Mouse (Mus musculus) kidney, embryonic 16.5 days (tissue): ENCODE data around the gene Bicra. TPM values are rescaled to one million over a fixed set of nuclear protein-coding genes. Genes with fewer than 3 reads are reported as not detected.

ENCODE experiments used
- ATAC-seq: fragments of 200-750 bp; cut with Nextera tagmentation; 2 replicates; pipeline ENCODE4 v1.8.0; 2017; ENCODE audit warnings: moderate TSS enrichment; ENCODE audit not compliant: low FRiP score, low TSS enrichment
- H3K27ac ChIP-seq: fragments of 300-500 bp; sonication (generic); 2 replicates; pipeline ENCODE4 v1.5.1; 2014; ENCODE audit warnings: low read length
- H3K27me3 ChIP-seq: fragments of 300-500 bp; sonication (generic); 2 replicates; pipeline ENCODE4 v1.6.1; 2014; ENCODE audit warnings: low read length, control low read depth, mixed read lengths; ENCODE audit not compliant: insufficient read depth
- H3K36me3 ChIP-seq: fragments of 300-500 bp; sonication (generic); 2 replicates; pipeline ENCODE4 v1.6.1; 2014; ENCODE audit warnings: low read length, control low read depth, mixed read lengths; ENCODE audit not compliant: insufficient read depth
- H3K4me1 ChIP-seq: fragments of 300-500 bp; sonication (generic); 2 replicates; pipeline ENCODE4 v1.6.1; 2014; ENCODE audit warnings: low read length, control low read depth, mixed read lengths; ENCODE audit not compliant: insufficient read depth
- H3K4me2 ChIP-seq: fragments of 300-500 bp; sonication (generic); replicated peaks from 2 replicates; pipeline ENCODE4 v1.6.1; 2014; ENCODE audit warnings: low read depth, low read length
- H3K4me3 ChIP-seq: fragments of 300-500 bp; sonication (generic); 2 replicates; pipeline ENCODE4 v1.5.1; 2014; ENCODE audit warnings: mild to moderate bottlenecking, low read length
- H3K9ac ChIP-seq: fragments of 300-500 bp; sonication (generic); replicated peaks from 2 replicates; pipeline ENCODE4 v1.6.1; 2014; ENCODE audit warnings: low read length
- H3K9me3 ChIP-seq: fragments of 300-500 bp; sonication (generic); 2 replicates; pipeline ENCODE4 v1.6.1; 2016; ENCODE audit warnings: low read length, control low read depth
- WGBS: fragments of 180-500 bp; shearing (Covaris S2); extraction: QIAGEN DNeasy Blood & Tissue Kit; methylation state at CpG from one replicate; pipeline ENCODE4 v1.1.7; 2014; 5-methylcytosine and 5-hydroxymethylcytosine counted together
- polyA plus RNA-seq: library from polyadenylated mRNA; unstranded; fragments of >200 nt; fragmentation: Nextera tagmentation; extraction: Ambion mirVana; gene quantifications from 2 replicates; pipeline ENCODE4 v1.2.1, GENCODE M21; 2015

The Bicra gene
- polyA plus RNA-seq, 1 experiment from 2014 or later: 7.1 TPM

GRCm38 (mm10) chr7:16009636-16010035 is 38.1 kb downstream of the Bicra start:
- Histone ChIP-seq H3K27me3 (no peaks in the 10 kb centered on the region), H3K4me3 (no peak overlapping the region), H3K9me3 (no peaks in the 10 kb centered on the region), H3K4me1 (peaks cover 13% of the 10 kb centered on the region), H3K4me2 (no peak overlapping the region), H3K27ac (no peak overlapping the region), H3K9ac (no peak overlapping the region), H3K36me3 (no peaks in the 10 kb centered on the region)
- ATAC-seq: no peak
- 91% methylated on average over 7 of the region's 7 CpGs for WGBS

GRCm38 (mm10) chr7:16005020-16005419 is 42.7 kb downstream of the Bicra start:
- WGBS: 79% methylated on average over 3 of the region's 3 CpGs
- H3K9ac ChIP-seq: no peak overlapping the region
- no peaks in the 10 kb centered on the region for H3K4me1 ChIP-seq
- H3K4me3 ChIP-seq: no peak overlapping the region
- no peaks in the 10 kb centered on the region for H3K27me3 ChIP-seq
- H3K9me3 ChIP-seq: no peaks in the 10 kb centered on the region
- no peak overlapping the region for H3K27ac ChIP-seq
- ATAC-seq: peak; percentile 68; the same call in 1 of the 2 replicates
- H3K36me3 ChIP-seq: no peaks in the 10 kb centered on the region
- no peak overlapping the region for H3K4me2 ChIP-seq

DNA sequence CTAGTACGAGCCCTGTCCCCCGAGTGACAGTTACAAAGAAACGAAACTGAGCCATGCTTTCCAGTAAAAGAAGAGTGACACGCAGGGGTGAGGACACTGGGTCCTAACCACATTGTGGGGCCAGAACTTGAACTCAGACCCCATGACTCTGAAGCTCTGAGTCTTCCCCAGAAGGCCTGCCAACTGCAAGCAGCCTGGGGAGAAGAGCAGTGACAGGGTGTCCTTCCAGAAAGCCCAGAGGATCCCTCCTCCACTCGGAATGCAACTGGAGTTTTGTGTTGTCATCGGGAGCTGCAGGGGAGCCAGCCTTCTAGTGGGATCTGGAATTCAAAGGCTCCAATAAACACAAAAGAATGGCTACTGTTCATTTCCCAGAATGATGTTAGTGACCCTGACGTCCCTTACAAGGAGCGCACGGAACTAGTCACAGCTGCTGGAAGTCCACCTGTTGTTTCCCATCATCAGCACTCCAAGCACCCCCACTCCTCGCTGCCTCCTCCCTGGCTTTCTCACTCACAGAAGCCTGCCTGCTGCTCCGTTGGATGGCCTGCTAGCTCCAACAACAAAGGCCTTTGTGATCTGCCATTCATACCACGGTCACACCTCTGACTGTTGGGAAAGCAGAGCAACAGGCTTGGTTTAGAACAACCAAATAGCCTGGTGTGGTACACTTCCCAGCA is 43.4 kb downstream of the Bicra start:
- no peak overlapping the region for H3K27ac ChIP-seq
- ATAC-seq: no peak

GRCm38 (mm10) chr7:16003032-16003431 is 44.7 kb downstream of the Bicra start:
- Histone ChIP-seq H3K27ac (no peak overlapping the region), H3K4me3 (no peak overlapping the region), H3K36me3 (peaks cover 6% of the 10 kb centered on the region; the same call in 1 of the 2 replicates), H3K4me1 (no peaks in the 10 kb centered on the region), H3K9me3 (no peaks in the 10 kb centered on the region), H3K4me2 (no peak overlapping the region), H3K9ac (no peak overlapping the region), H3K27me3 (no peaks in the 10 kb centered on the region)
- no peak for ATAC-seq
- 82% methylated on average over 4 of the region's 4 CpGs for WGBS

More for the DNA sequence above, 43.4 kb downstream of the Bicra start:
- Histone ChIP-seq H3K4me2 (no peak overlapping the region), H3K27me3 (no peaks in the 10 kb centered on the region), H3K9ac (no peak overlapping the region), H3K9me3 (no peaks in the 10 kb centered on the region), H3K4me1 (no peaks in the 10 kb centered on the region), H3K4me3 (no peak overlapping the region), H3K36me3 (peaks cover under 1% of the 10 kb centered on the region; the same call in 1 of the 2 replicates)
- 65% methylated on average over 12 of the region's 12 CpGs for WGBS

DNA sequence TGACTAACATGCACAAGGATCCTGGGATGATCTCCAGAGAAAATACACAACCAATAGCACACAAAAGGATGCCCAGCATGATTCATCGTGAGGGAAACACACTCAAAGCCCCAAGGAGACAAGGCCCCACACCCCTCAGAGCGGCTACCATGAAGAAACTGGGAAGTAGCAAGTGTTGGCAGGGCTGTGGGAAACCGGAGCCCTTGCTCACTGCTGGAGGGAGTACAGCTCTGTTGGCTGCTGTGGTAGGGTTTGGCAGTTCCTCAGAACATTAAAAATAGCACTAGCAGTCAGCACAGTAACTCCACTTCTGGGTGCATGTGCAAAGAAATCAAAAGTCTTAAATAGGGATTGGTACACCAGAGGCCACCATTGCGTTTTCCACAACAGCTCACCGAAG is 45.5 kb downstream of the Bicra start:
- ATAC-seq: no peak
- Histone ChIP-seq H3K36me3 (peaks cover 13% of the 10 kb centered on the region; the same call in 1 of the 2 replicates), H3K27ac (no peak overlapping the region)

DNA sequence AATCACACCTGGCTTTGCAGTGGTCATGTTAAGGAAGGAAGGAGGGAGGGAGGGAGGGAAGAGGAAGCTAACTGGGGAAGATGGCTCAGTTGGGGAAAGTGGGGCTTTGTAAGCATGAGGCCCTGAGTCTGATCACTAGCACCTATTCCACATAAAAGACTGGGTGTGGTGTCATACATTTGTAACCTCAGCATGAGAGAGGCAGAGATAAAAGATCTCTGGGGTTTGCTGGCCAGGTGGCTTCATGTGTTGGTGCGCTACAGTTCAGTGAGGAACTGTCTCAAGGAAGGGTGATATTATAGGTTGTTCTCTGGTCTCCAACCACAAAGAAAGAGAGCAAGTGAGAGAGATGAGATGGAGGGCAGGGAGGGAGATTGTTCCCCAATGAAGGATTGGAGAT is 46.0 kb downstream of the Bicra start:
- Histone ChIP-seq H3K27ac (no peak overlapping the region), H3K9me3 (no peaks in the 10 kb centered on the region), H3K4me1 (no peaks in the 10 kb centered on the region), H3K27me3 (no peaks in the 10 kb centered on the region), H3K36me3 (peaks cover 13% of the 10 kb centered on the region; the same call in 1 of the 2 replicates), H3K9ac (no peak overlapping the region), H3K4me2 (no peak overlapping the region), H3K4me3 (no peak overlapping the region)
- ATAC-seq: no peak
- 96% methylated on average over 1 of the region's 1 CpGs for WGBS

More for the DNA sequence above, 45.5 kb downstream of the Bicra start:
- no peak overlapping the region for H3K4me3 ChIP-seq
- no peak overlapping the region for H3K9ac ChIP-seq
- H3K9me3 ChIP-seq: no peaks in the 10 kb centered on the region
- H3K4me1 ChIP-seq: no peaks in the 10 kb centered on the region
- H3K4me2 ChIP-seq: no peak overlapping the region
- WGBS: 94% methylated on average over 5 of the region's 5 CpGs
- H3K27me3 ChIP-seq: no peaks in the 10 kb centered on the region

DNA sequence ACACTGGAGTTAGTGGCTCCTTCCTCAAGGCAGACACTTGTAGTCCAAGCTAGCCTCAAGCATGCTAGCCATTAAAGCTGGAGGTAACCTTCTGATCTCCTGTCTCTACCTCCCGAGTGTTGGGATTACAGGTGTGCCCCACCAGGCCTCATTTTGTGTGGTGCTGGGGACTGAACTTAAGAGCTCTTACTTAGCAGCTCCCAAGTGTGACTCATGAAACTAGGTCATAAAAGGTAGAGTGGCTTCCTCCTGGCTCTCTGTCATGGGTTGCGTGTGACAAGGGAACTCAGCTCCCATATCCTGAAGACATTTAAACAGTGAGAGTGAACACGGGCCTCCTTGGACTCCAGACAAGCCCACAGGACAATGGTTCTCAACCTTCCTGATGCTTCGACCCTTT is 53.9 kb downstream of the Bicra start:
- Histone ChIP-seq H3K4me2 (no peak overlapping the region), H3K9me3 (no peaks in the 10 kb centered on the region), H3K36me3 (peaks cover 55% of the 10 kb centered on the region), H3K9ac (no peak overlapping the region), H3K4me1 (no peaks in the 10 kb centered on the region), H3K27ac (peak overlapping the region; percentile 6; the same call in 1 of the 2 replicates), H3K4me3 (no peak overlapping the region), H3K27me3 (no peaks in the 10 kb centered on the region)
- WGBS: 95% methylated on average over 4 of the region's 4 CpGs
- no peak for ATAC-seq

GRCm38 (mm10) chr7:15993152-15993551 is 54.6 kb downstream of the Bicra start:
- no peaks in the 10 kb centered on the region for H3K9me3 ChIP-seq
- no peak overlapping the region for H3K9ac ChIP-seq
- no peaks in the 10 kb centered on the region for H3K4me1 ChIP-seq
- H3K27me3 ChIP-seq: no peaks in the 10 kb centered on the region
- peak; percentile 62 for ATAC-seq
- no peak overlapping the region for H3K4me3 ChIP-seq
- no peak overlapping the region for H3K27ac ChIP-seq
- 68% methylated on average over 3 of the region's 3 CpGs for WGBS
- H3K4me2 ChIP-seq: no peak overlapping the region
- peaks cover 61% of the 10 kb centered on the region for H3K36me3 ChIP-seq

GRCm38 (mm10) chr7:15991764-15992163 is 56.0 kb downstream of the Bicra start:
- Histone ChIP-seq H3K4me1 (no peaks in the 10 kb centered on the region), H3K4me3 (no peak overlapping the region), H3K27ac (no peak overlapping the region), H3K4me2 (no peak overlapping the region), H3K27me3 (no peaks in the 10 kb centered on the region), H3K9me3 (no peaks in the 10 kb centered on the region), H3K9ac (no peak overlapping the region), H3K36me3 (peaks cover 64% of the 10 kb centered on the region)
- no peak for ATAC-seq
- WGBS: 82% methylated on average over 3 of the region's 3 CpGs

DNA sequence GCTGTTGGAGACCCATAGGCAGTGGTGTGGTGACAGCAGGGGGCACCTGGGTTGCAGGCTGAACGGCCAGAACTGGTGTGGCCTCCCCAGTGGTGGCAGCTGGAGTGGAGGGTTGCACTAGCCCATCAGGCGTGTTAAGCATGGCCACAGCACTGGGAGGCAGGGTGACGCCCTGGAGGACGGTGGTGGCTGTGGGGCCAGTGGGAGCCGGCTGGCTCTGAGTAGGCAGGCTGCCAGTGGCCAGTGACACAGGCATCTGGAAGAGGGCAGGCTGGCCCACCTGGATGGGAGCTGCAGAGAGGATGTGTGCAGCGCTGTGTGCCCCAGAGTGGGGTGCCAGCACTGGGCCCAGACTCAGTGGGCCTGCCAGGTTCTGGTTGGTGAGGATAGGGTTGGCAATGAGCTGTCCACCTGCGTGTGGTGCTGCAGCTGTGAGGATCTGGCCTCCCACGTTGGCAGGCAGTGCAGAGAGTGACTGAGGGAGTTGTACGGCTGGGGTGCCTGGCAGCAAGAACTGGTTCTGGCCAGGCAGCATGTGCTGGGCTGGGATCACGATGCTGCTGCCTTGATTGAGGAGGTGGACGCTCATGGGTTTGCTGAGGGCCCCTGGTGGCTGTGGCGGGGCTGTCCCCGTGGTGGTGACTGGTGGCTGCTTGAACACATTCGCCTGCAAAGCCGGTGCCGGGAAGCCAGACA is 59.9 kb downstream of the Bicra start:
- no peaks in the 10 kb centered on the region for H3K27me3 ChIP-seq
- no peak overlapping the region for H3K9ac ChIP-seq
- H3K4me2 ChIP-seq: no peak overlapping the region
- 91% methylated on average over 16 of the region's 16 CpGs for WGBS
- peaks cover 37% of the 10 kb centered on the region for H3K36me3 ChIP-seq
- no peak overlapping the region for H3K4me3 ChIP-seq
- ATAC-seq: no peak
- no peaks in the 10 kb centered on the region for H3K4me1 ChIP-seq
- H3K27ac ChIP-seq: no peak overlapping the region
- H3K9me3 ChIP-seq: no peaks in the 10 kb centered on the region
